Mouse (Mus musculus) kidney, adult 11 months (tissue): ENCODE data around the gene Cox6b2.

Experiments
- DNase-seq: peaks from one replicate; pipeline ENCODE4 v3.0.0; 2022

Cox6b2 gene

DNA sequence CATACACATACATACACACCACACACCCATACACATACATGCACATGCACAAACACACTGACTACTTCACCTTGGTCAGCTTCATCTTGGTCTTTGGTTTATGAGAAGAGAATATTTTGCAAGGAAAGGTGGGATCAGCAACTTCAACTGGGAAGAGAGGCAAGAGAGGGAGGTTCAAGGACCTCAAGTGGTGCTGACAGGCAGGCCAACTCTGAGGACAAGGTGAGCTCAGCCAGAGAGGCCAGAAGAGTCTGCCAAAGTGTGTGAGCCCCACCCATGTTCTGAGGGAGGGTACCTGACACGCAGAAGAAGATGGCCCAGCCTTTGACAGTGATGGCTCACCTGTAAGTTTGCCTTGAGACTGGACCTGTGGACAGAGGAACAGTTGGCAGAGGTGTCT lies 6.8 kb upstream of the Cox6b2 start:
- DNase-seq = no peak

DNA sequence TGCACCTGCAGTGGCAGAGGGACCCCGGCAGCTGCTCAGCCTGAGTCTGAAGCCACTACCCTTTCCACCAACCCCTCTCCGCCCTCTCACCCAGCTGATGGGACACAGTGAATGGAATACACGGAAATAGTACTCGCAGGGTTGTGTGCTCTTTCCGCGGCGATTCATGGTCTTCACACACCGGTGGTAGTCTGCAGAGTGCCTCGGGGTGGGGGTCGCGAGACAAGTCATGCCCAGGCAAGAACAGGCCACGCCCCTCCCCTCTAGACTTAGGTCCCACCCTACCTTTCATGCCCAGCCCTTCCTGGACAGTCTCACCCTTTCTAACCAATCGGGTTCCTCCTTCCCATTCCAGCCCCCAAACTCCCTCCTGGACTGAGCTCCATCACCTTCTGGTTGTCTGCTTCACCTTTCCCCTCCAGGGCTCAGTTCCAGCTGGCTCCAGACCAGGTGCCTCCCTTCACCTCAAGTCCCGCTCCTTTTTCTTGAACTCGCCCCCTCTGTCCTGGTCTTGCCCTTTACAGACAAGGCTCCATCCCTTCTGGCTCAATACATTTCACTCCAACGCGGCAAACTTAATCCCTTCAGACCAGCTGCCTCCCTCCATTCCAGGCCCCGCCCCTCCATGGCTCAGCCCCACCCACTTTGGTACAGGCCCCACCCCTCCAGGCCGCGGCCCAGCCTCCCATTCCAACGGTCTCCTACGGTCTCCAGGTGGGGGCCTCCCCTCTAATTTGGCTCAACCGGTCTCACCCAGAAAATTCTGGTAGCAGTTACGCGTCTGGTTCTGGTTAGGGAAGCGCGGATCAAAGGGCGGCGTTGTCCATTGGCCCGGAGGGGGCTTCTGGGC lies 698 bp downstream of the Cox6b2 start:
- DNase-seq = peak; percentile 63

DNA sequence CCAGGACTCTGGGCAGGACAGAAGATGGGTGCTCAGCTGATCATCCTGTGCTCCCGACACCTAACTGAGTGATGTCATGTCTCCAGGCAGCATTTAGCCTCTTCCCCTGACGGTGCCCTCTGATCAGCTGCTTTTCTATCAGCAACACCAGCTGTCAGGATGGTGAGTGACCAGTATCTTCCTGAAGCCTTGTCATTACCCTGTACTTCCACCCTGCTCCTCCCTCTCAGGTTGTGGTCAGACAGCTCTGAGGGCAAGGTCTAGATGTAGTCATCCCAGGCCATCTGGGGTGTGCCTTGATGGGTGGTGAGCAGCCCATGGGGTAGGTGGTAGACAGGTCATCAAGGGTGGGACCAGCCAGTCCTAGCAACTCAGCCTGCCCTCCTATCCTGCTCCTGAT lies 3.7 kb downstream of the Cox6b2 start:
- DNase-seq = no peak

DNA sequence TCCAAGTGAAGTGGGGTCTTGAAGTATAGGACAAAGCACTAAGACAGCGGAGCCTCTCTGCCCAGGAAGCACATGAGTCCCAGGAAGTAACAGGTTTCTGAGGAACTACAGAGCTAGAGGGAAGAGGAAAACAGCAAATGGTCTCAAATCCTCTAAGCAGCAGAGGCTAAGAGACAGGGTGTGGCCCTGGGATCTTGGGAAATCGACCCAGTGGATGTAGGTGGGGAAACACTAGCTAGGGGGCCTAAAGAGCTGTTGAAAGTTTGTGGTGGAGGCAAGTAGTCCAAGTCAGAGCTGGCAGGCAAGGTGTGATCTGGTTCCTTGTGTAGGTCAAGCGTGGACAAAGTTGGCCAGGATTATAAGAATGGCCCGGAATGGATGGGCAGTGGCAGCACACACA lies 4.6 kb downstream of the Cox6b2 start:
- DNase-seq = no peak

DNA sequence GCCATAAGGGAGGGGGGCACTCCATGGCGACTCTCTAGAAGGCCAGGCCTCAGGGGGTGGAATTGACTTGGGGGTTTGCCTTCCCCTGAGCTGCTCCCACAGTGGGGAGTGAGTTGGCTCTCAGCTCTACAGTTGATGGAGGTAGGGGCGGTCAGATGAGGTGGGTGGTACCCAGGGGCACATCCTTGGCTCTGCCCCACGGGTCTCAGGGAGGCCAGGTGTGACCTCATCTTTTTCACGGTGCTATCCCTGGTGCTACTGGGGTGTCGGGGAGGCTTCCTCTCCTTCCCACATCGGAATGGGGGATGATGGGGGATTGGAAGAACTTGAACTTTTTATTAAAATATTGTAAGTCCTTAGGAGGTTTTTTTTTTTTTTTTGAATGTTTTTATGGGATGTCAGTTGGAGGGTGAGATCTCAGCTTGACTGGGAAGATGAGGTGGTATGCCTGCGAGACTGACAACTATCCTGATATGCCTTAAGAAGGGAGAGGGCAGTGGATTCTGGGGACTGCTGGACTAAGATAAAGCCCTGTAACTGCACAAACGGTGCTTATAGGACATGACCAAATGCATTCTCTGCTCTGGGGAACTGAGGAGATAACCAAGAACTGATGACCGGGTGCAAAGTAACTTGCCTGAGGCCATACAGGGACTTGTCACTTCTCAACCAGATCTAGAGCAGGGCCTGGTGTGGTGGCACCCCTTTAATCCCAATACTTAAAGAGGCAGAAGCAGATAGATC lies 5.6 kb downstream of the Cox6b2 start:
- DNase-seq = no peak

DNA sequence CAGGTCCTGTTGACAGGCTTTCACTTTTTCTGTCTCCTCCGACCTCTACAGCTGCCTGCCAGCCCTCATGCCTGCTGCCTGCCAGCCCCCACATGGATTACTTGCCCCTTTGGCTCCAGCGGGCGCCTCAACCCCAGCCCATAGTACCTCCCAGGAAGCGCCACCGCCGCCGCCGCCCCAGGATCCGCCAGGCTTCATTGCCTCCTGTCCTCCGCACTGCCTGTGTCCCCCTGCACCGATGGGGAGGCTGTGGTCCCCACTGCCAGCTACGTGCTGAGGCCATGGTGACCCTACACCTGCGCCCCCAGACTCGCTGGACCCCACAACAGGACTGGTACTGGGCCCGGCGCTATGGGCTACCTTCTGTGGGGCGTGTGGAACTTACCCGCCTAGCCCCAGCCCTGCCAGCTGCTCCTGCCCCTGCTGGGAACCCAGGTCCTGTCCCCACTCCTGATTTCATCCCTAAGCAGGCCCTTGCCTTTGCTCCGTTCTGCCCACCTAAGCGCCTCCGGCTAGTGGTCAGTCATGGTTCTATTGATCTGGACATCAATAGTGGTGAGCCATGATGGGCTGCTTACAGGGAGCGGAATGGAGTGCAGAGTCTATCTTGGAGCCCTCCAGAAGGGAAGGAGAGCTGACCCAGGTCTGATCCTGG lies 6.4 kb downstream of the Cox6b2 start:
- DNase-seq = no peak

DNA sequence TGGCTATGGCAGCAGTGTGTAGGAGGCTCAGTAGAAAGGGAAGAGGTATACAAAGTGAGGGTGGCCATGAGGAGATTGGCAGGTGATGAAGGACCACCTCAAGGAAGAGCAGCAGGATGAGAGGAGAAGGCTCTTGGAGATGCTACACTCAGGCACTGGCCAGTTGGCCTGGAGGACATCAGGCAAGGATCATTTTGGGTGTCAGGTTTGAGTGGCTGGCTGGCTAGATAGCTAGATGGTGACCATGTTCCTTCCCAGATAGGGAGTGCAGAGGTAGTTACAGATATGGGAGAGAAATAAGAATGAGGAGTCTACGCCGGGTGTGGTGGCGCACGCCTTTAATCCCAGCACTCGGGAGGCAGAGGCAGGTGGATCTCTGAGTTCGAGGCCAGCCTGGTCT lies 8.0 kb downstream of the Cox6b2 start:
- no peak for DNase-seq

DNA sequence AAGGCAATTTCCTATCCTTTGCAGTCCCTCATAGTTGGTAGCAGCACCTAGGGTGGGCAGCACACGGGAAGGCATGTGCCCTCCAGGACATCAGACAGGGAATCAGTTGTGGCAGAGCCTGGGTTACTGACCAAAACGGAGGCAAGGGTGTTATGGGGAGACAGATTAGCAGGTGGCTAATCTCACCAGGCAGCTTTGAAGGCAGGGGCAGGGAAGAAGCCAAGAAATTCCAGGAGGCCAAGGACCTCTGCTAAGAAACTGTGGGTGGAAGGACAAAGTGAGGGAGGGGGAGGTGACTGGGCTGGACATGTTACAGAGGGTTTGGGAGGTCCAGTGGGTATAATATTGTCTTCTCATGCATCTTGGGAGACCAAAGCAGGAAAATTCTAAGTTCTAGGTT lies 9.5 kb downstream of the Cox6b2 start:
- DNase-seq = no peak

DNA sequence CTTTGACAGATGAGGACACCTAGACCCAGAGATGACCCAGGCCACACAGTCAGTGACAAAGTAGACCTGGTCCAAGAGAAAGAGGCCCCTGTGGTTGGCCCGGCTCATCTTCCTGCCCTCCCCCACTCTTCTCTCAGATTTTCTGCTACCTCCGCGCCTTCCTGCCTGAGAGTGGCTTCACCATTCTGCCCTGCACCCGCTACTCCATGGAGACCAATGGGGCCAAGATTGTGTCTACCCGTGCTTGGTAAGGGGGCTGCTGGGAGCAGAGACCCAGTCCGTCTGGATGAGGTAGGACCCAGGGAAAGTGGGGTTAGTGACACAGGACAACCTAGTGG lies 10.4 kb downstream of the Cox6b2 start:
- DNase-seq = no peak

DNA sequence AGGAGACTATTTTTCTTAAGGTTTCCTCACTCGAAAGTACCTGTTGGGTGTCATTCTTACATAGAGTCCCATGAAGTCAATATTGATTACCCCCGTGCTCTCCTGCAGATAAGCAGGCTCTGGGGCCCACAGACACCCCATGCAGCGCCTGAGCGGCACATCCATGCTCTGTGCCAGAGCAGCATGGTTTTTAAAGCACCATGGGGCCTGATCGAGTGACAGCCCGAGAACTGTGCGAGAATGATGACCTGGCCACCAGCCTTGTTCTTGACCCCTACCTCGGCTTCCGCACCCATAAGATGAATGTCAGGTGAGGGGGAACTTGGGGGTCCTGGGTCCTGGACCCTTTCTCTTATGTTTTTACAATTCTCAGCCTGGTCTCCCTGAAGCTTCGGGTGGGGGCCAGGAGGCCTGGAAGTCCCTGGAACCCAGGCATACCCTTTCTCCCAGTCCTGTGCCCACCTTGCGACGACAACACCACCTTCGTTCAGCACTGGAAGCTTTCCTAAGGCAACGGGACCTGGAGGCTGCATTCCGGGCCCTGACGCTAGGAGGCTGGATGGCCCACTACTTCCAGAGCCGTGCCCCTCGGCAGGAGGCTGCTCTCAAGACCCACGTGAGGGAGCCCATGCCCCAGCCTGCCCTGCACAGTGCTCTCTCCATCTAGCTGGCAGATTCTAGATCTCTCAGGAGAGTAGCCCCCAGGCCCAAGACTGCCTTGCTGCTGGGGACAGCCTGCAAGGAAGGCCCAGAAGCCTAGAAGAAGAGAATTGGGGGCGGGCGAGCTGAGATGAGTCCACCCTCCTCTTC lies 11.0 kb downstream of the Cox6b2 start:
- no peak for DNase-seq

DNA sequence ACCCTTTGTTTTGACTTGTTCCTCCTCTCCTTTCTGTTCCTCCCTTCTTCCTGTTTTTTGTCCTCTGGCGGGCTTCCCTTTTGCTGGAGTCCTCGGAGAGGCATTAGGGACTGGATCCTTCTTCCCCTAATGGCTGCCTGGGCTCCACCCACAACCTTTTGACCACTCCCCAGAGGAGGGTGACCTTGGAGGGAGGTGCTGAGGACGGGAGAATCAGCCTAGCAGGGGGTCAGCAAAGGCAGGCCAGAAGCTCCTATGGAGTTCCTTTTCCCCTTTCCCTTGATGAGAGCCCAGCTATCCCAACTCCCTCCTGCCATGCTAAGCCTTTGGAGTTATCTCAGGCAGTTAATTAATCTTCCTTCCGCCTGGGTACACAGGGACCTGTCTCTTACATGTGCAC lies 11.7 kb downstream of the Cox6b2 start:
- peak; percentile 83 for DNase-seq

DNA sequence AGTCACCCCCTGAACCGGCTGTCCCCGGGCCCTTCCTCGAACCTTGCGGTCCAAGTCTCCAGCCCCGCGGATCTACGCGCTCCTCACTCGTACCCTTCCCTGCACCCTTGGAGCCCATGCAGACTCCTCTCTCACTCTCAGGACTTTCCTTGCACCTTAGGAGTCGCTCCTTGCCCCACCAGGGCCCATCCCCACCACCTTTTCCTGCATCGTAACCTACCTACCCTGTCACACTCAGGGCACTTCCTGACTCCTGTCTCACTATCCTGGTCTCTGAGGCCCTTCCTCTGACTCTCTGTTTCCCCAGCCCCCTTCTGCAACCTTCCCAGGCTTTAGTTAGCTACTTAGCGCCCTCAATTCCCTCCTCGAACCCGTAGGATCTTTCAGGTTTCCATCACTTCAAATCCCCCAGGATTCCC lies 12.6 kb downstream of the Cox6b2 start:
- no peak for DNase-seq

DNA sequence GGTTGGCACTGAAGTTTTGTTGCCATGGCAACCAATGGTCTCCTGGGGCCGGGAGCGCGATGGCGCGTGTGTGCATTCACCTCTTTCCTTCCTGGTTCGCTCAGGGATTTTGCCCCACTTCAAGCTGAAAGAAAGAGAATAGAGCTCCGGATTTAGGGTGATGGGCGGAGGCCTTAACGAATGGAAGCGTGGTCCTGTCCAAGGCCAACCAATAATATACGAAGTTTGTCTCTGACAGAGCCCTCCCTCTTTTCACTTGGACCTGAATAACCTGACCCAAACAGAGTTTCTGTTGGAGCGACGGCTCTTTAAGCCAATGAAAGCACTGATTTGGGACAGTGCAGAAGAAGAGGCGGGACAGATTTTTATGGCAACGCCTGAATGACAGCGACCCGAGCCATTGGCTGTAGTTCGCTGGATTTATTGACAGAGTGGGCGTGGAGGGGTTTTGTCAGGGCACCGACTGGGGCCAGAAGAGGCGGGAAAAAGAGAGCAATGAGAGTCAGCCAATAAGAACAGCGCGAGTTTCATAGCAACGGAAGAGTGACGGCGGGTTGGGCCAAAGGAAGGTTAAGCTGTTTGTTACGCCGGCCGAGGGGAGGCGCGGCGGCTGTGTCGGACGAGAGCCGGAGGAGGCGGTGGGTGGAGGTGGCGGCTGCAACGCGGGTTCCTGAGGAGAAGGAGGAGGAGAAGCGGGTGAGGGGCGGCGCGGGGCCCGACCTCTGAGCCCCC lies 13.2 kb downstream of the Cox6b2 start, which contains the start of gene Kmt5c:
Gene Kmt5c, plus strand, starts transcription at position 572 of the 732 bp plus-strand sequence.
- peak; percentile 100 for DNase-seq

DNA sequence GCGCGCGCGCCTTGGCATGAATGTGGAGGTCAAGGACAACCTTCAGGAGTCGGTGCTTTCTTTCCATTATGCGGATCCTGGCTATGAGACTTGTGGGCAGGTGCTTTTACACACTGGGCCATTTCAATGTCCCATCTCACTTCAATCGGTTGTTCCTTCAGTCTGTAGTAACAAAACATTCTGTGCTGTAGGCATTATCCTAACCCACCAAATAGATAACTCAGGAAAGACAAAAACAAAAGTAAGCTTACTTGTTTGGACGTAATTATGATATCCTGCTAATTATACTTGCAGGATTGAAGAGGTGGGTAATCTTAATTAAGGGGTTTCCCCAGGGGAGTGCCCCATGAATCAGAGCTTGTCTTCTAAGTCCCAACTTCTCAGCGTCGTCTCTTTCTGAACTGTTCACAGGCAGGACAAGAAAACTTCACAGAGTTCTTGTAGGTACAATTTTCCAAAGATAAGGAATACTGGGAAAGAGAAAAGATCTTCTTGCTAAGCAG lies 13.8 kb downstream of the Cox6b2 start:
- DNase-seq = no peak

DNA sequence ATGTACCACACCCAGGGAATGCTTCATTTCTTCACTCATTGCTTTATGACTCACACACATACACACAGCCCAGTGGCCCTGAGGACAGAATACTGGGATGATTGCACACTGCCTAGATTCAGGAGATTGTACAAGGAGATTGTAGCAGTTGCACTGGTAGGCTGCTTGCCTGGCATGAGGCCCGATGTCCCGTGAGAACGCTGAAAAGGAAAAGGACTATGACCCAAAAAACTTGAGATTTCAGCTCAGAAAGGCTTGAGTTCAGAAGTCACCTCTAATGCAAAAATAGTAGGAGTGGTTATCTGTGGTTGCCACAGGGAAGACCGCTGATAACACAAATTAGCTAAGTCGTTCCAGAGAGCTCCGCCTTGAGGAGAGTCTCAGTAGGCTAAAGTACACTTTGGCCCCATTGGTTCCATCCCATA lies 19.9 kb downstream of the Cox6b2 start:
- DNase-seq = peak; percentile 57

DNA sequence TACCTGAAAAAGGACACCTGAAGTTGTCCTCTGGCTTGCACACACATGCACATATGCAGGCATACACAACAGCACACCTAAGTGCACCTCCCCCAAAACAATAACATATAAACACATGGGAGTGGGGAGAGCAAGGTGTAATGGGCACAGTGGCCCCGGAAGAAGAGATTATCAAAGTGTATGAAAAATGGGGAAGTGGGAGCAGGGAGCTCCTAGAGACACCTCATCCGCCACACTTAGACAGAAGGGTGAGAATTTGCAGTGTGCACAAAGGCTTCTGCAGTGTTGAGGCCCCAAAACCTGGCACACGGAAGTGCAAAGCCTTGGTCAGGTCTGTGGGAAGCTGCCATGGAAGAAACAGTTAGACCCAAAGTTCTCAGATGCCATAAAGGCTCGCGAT lies 21.8 kb downstream of the Cox6b2 start:
- no peak for DNase-seq

DNA sequence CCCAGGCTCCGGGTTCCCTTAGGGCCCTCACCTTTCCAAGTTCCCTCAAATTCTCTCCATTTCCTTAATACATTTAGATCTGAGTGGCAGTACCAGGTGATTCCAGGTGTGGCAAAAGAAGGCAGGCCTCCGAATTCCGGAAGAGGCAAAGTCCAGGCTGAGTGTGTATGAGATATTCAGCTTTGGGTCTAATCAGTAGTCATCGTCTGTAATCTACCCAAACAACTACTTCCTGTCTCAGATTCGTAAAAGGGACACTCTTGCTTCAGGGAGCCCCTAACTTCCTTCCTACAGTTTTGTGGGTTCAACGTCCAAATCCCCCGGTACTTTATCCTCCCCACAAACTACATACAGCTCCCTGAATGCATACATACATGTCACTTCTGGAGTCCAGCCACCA lies 27.7 kb downstream of the Cox6b2 start, which contains the start of gene Tmem150b:
Gene Tmem150b, minus strand, starts transcription at position 81 of the 400 bp plus-strand sequence.
- DNase-seq = no peak

DNA sequence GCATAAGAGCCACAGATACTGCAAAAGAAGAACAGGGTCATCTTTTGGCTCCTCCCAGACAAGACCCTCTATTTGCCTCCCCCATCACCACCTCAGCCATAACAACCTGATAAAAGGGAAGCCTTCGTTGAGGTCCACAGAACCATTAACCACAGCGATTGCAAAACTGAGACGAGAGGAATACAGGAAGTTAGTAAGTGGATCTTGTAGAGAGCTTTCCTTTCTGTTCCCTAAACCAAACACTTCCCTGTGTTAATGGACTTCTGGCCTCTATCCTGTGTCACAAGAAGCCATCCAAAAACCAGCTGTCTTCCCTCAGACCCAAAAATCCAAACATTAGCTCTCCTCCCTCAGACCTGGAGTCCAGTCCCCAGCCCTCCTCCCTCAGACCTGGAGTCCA lies 28.5 kb downstream of the Cox6b2 start:
- no peak for DNase-seq

DNA sequence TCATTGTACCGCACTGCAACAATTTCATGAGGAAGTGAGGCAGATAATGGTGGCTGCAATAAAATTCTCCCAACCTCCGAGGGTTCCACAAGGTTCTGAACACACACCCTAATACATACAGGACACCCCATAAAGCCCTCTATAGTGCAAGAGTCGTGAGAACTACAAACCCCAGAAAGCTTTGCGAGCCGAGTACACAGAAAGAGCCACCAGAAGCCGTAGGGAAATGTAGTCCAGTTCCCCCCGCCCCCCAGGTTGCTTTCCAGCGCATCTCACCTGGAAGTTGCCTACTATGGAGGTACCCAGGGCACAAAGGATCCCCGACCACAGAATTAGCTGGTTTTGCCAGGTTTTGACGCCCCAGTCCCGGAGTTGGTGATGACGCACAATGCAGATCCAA lies 29.4 kb downstream of the Cox6b2 start:
- DNase-seq = no peak

DNA sequence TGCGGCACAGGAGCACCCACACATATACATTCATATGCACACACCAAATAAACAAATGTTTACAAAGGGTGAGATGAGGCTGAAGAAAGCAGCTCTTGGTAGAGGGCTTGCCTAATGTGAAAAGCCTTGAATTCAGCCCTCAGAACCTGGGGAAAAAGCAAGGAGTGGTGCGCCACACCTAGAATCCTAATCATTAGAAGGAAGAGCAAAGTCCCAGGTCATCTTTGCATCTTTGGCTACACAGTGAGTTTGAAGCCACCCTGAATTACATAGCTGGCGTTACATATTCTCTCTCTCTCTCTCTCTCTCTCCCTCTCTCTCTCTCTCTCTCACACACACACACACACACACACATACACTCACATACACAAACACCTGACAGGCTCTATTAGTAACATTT lies 33.6 kb downstream of the Cox6b2 start:
- DNase-seq = no peak

DNA sequence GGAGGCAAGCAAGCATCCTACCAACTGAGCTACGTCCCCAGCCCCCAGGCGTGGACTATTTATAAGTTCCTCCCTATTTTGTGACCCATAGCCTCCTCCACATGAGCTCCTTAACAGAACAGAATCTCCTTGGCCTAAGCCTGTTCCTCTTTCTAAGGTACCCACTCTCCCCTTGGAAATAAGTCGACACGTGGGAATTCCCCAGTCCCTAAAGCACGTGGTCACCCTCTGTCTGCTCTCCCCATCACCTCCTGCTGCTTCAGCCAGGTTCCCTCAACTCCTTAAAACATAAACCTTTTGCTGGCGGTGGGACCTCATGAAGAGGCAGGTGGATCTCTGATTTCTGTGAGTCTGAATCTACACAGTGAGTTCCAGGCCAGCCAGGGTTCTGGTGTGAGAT lies 35.9 kb downstream of the Cox6b2 start:
- no peak for DNase-seq

DNA sequence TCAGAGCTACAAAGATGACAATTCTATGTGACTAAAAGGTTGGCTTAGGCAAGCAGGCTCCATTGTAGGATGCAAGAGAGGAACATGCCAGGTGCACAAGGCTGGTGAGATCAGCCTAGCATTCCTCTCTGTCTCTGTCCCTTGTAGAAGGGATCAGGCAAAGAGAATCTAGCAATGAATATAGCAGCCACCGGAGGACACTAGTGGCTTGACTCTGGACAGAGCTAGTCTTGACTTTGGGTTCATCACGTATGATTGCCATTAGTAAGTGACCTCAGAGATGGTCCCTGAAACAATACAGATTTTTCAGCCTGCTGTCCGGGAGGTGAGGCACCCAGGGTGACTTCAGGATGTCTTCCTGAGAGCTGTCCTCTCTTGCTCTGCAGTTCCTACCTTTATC lies 40.3 kb downstream of the Cox6b2 start:
- no peak for DNase-seq
